Mouse (Mus musculus): ENCODE measurements around the gene Yy2. TPM values are rescaled to one million over a fixed set of nuclear protein-coding genes. Genes with fewer than 3 reads are reported as not detected.

Yy2 gene
- 1 to 10 TPM; 4.3 to 4.7 TPM for polyA plus RNA-seq (2017; shearing (Covaris generic))

DNA sequence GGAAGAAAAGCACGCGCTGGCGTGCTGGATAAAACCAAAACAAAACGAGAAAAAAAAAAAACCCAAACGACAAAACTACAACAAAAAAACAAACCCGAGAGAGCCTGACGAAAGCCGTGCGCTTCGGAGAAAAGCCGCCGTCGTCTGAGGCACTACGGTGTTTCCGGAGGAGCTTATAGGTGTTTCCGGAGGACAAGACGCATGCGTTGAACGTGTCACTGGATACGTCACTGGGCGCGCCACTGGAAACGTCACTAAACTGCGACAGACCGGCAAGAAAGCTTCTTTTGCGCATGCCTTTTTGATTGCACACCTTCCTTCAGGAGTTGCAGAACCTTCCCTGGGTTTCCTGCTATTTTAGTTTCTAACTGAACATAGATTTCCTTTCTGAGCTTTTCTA, at the start of gene Yy2:
TSS of gene Yy2 (minus strand) at position 146 of the 400 bp plus-strand sequence.
- no peak for ATAC-seq

- no peak for ATAC-seq
These were observed 44.1 kb upstream of the Yy2 start for GRCm38 (mm10) chrX:157612894-157613293.

GRCm38 (mm10) chrX:157601450-157601849, 32.7 kb upstream of the Yy2 start:
- no peak for ATAC-seq

GRCm38 (mm10) chrX:157598186-157598996, 29.6 kb upstream of the Yy2 start, which contains the start of gene Mbtps2:
Gene Mbtps2 (minus strand): TSS chrX:157598715.
- ATAC-seq: peak; percentile 74

- ATAC-seq: peak; percentile 26
These were observed 28.9 kb upstream of the Yy2 start for GRCm38 (mm10) chrX:157597585-157598185.

DNA sequence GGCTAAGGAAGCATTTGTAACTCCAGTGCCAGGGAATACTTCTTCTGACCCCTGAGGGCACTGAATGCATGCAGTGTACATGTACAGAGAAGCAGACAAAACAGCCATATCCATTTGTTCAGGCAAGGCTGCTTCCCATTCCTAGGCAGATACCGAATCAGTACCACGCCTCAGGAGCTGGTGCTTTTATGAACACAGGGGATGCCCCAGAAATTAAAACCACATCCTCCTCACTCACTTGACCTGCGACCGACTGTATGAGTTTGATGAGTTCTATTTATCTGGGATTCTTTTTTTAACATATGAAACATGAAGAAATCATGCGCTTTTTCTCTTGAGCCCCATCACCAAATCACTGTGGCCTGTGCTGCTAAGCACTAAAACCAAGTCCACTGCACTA, 28.0 kb upstream of the Yy2 start:
- ATAC-seq: peak; percentile 53

GRCm38 (mm10) chrX:157595927-157596326, 27.1 kb upstream of the Yy2 start:
- ATAC-seq: no peak

DNA sequence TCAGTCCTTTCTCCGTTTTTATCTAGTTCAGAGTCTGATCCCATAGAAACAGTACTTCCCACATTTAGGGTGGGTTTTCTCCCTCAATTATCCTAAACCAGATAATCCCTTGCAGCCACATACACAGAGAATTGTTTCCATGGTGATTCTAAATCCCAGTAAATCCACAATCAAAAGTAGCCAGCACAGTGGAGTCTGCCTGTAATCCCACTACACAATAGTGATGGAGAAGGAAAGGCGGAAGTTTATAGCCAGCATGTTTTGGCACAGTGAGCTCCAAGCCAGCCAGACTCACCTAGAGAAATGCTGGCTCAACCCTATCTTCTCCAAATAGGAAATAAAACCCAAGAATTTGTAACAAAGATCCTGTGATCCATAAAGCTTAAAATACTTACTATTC, 25.8 kb upstream of the Yy2 start:
- ATAC-seq: no peak

- no peak for ATAC-seq
These were observed 18.2 kb upstream of the Yy2 start for GRCm38 (mm10) chrX:157587001-157587400.

- no peak for ATAC-seq
These were observed 17.6 kb upstream of the Yy2 start for GRCm38 (mm10) chrX:157586397-157586796.

- ATAC-seq: no peak
These were observed 10.4 kb upstream of the Yy2 start for GRCm38 (mm10) chrX:157579108-157579614.

- no peak for ATAC-seq
These were observed 5.9 kb upstream of the Yy2 start for GRCm38 (mm10) chrX:157574683-157575082.

GRCm38 (mm10) chrX:157563794-157564193, 5.0 kb downstream of the Yy2 start:
- no peak for ATAC-seq

- ATAC-seq: no peak
These were observed 21.7 kb downstream of the Yy2 start for GRCm38 (mm10) chrX:157547082-157547481.

Other genes with a start within 250 kb of the Yy2 start
- under 1 TPM; 0.09 to 0.13 TPM for gene Phex, start 153.7 kb downstream of the Yy2 start, polyA plus RNA-seq (2017; shearing (Covaris generic))
- 10 to 100 TPM; 60.4 to 70.0 TPM for gene Sms, start 76.7 kb downstream of the Yy2 start, polyA plus RNA-seq (2017; shearing (Covaris generic))
- gene Mbtps2, start 29.7 kb upstream of the Yy2 start, polyA plus RNA-seq (2017; shearing (Covaris generic)): 10 to 100 TPM; 14.5 to 15.1 TPM
- not detected for gene Smpx, start 129.9 kb upstream of the Yy2 start, polyA plus RNA-seq (2017; shearing (Covaris generic))
- gene Klhl34, start 249.4 kb upstream of the Yy2 start, polyA plus RNA-seq (2017; shearing (Covaris generic)): not detected

Measured in activated CD4-positive, CD25-positive, alpha-beta regulatory T cell, adult 4 months (primary cell).